Mouse (Mus musculus): ENCODE measurements around the gene Arl5c.

The Arl5c gene

GRCm38 (mm10) chr11:97995564-97996288 is at the start of gene Arl5c:
Gene Arl5c, minus strand, starts transcription at chr11:97996181.
- peak; percentile 60 for DNase-seq (ENCODE audit: low spot score)

- DNase-seq (ENCODE audit: low spot score): no peak
Observed at GRCm38 (mm10) chr11:98045596-98045995, 49.6 kb upstream of the Arl5c start.

- DNase-seq (ENCODE audit: low spot score): no peak
Observed at GRCm38 (mm10) chr11:98044074-98044473, 48.1 kb upstream of the Arl5c start.

- no peak for DNase-seq (ENCODE audit: low spot score)
Observed at GRCm38 (mm10) chr11:98042741-98043140, 46.8 kb upstream of the Arl5c start.

GRCm38 (mm10) chr11:98040975-98041374 is 45.0 kb upstream of the Arl5c start:
- DNase-seq (ENCODE audit: low spot score): no peak

GRCm38 (mm10) chr11:98037871-98038270 is 41.9 kb upstream of the Arl5c start:
- no peak for DNase-seq (ENCODE audit: low spot score)

- DNase-seq (ENCODE audit: low spot score): peak; percentile 65
Observed at GRCm38 (mm10) chr11:98035977-98036377, 40.0 kb upstream of the Arl5c start.

- DNase-seq (ENCODE audit: low spot score): no peak
Observed at GRCm38 (mm10) chr11:98034840-98035239, 38.9 kb upstream of the Arl5c start.

- no peak for DNase-seq (ENCODE audit: low spot score)
Observed at GRCm38 (mm10) chr11:98034061-98034460, 38.1 kb upstream of the Arl5c start.

GRCm38 (mm10) chr11:98031443-98031770 is 35.4 kb upstream of the Arl5c start:
- DNase-seq (ENCODE audit: low spot score): peak; percentile 95

- DNase-seq (ENCODE audit: low spot score): peak; percentile 27
Observed at GRCm38 (mm10) chr11:98030701-98031442, 34.9 kb upstream of the Arl5c start.

GRCm38 (mm10) chr11:98027785-98028184 is 31.8 kb upstream of the Arl5c start:
- no peak for DNase-seq (ENCODE audit: low spot score)

GRCm38 (mm10) chr11:98027297-98027688 is 31.3 kb upstream of the Arl5c start:
- DNase-seq (ENCODE audit: low spot score): no peak

- peak; percentile 98 for DNase-seq (ENCODE audit: low spot score)
Observed at GRCm38 (mm10) chr11:98026570-98027296, 30.8 kb upstream of the Arl5c start, which contains the start of gene Rpl19. Gene Rpl19, plus strand, starts transcription at chr11:98026710.

- no peak for DNase-seq (ENCODE audit: low spot score)
Observed at GRCm38 (mm10) chr11:98026248-98026569, 30.2 kb upstream of the Arl5c start.

- no peak for DNase-seq (ENCODE audit: low spot score)
Observed at GRCm38 (mm10) chr11:98024516-98024915, 28.5 kb upstream of the Arl5c start.

GRCm38 (mm10) chr11:98022555-98023371 is 26.8 kb upstream of the Arl5c start, which contains the start of gene Cacnb1:
Gene Cacnb1, minus strand, starts transcription at chr11:98023034.
- DNase-seq (ENCODE audit: low spot score): peak; percentile 78

GRCm38 (mm10) chr11:98022253-98022554 is 26.2 kb upstream of the Arl5c start:
- DNase-seq (ENCODE audit: low spot score): no peak

GRCm38 (mm10) chr11:98021565-98022252 is 25.7 kb upstream of the Arl5c start:
- DNase-seq (ENCODE audit: low spot score): peak; percentile 45

GRCm38 (mm10) chr11:98021118-98021517 is 25.1 kb upstream of the Arl5c start:
- DNase-seq (ENCODE audit: low spot score): no peak

- no peak for DNase-seq (ENCODE audit: low spot score)
Observed at GRCm38 (mm10) chr11:98020710-98021109, 24.7 kb upstream of the Arl5c start.

Measured in embryo, embryonic 10 days (tissue).